ENCODE assay signal across 14 mouse cellular contexts in the genomic region with DNA sequence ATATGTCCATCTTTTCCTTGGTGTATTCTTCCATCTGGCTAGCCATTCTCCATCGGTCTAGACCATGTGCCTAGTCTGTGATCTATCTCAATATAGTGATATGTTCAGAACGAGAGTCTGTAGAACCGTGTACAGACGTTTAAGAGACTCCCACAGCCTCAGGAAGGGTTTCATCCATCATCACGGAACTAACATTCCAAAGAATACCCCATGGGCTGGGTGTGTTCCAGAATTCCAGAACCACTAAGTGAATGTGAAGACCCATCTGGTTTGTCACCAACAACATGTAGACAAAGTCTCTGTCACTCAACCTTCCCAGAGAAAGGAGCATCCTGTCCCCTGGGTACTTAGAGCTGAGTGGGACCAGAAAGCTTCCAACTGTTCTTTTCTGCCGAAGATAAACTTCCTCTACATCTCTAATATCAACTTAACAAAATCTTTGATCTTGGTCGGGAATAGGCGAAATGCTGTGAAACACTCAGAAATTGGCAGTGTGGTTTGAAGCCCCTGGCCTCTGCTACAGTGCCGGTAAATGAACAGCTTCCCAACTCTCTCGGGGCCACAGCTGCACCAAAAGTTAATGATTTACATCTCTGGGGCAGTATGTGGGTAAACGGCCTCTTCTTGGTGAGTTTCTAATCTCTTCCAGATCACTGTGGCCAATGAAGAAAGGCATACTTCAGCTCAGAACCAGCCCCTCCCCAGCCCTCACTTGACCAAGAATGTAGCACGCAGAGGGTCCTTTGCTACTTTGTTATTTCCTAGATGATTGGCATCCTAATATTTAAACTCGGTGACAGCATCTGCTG.
DNase-seq lines count a peak whose midpoint lies in the region; ATAC-seq and TF ChIP-seq lines count a peak whose summit lies in the region.
"Had no signal": no experiment of that assay in that cellular context is flagged by ENCODE, and none has a peak within 500 bp of the region (broad histone marks: within the 10 kb centered on the region; RNA-seq: fewer than 3 reads in every experiment).

No protein-coding gene starts in this region.

- H3K9me3 ChIP-seq in intestine, postnatal 0 days (ENCODE audit: control insufficient read depth), result no peaks in the 10 kb centered on the region
- H3K9me3 ChIP-seq in liver, embryonic 13.5 days (replicated peaks), result no peaks in the 10 kb centered on the region
- H3K9me3 ChIP-seq in limb, embryonic 10.5 days (replicated peaks), result no peaks in the 10 kb centered on the region
- H3K9me3 ChIP-seq in hindbrain, embryonic 14.5 days (ENCODE audit: control insufficient read depth, low read length), result no peaks in the 10 kb centered on the region
- H3K9me3 ChIP-seq: hindbrain, embryonic 13.5 days had no signal

- no peak overlapping the region for H3K4me3 ChIP-seq in kidney, adult 2 months (ENCODE audit: insufficient read depth, low read depth, low read length)
- H3K4me3 ChIP-seq in intestine, postnatal 0 days (ENCODE audit: low read depth, low read length), result no peak overlapping the region
- no peak overlapping the region for H3K4me3 ChIP-seq in liver, embryonic 13.5 days (replicated peaks)
- H3K4me3 ChIP-seq in limb, embryonic 10.5 days, result no peak overlapping the region
- H3K4me3 ChIP-seq in hindbrain, embryonic 14.5 days (replicated peaks; ENCODE audit: low read length), result no peak overlapping the region
- H3K4me3 ChIP-seq: hindbrain, embryonic 13.5 days had no signal

- no peak overlapping the region for H3K9ac ChIP-seq in intestine, postnatal 0 days (ENCODE audit: low read depth, low read length)
- H3K9ac ChIP-seq in liver, embryonic 13.5 days, result no peak overlapping the region
- H3K9ac ChIP-seq in hindbrain, embryonic 14.5 days, result no peak overlapping the region
- H3K9ac ChIP-seq: hindbrain, embryonic 13.5 days had no signal

- TF ChIP-seq CTCF in kidney, adult 2 months (conservative IDR thresholded peaks at IDR 0.05; ENCODE audit: insufficient read depth, insufficient read length, low read depth, low read length), result no peak
- TF ChIP-seq CTCF in intestine, postnatal 0 days (IDR thresholded peaks at IDR 0.05; ENCODE audit: low read depth), result no peak

- DNase-seq in kidney, adult 2 months, result peak; percentile 76
- no peak for DNase-seq in kidney, postnatal 10 days
- no peak for DNase-seq in liver, embryonic 13.5 days
- peak; percentile 72 for DNase-seq in lung, postnatal 36 days
- DNase-seq in limb, embryonic 10.5 days (ENCODE audit: low spot score), result no peak
- no peak for DNase-seq in hindbrain, embryonic 14.5 days (ENCODE audit: low spot score)
- DNase-seq in layer of hippocampus, adult 8-10 months (ENCODE audit: low spot score in 2 of 2), result no peak
- DNase-seq: adrenal gland, postnatal 25 days; cerebellum, postnatal 14 days; heart, adult 11 months; right cerebral cortex, postnatal 4 days had no signal

- H3K36me3 ChIP-seq in kidney, adult 2 months (ENCODE audit: control insufficient read depth, insufficient read depth, low read length), result no peaks in the 10 kb centered on the region
- peaks cover 3% of the 10 kb centered on the region; the same call in 1 of the 2 replicates for H3K36me3 ChIP-seq in intestine, postnatal 0 days (ENCODE audit: control insufficient read depth, insufficient read depth)
- H3K36me3 ChIP-seq in liver, embryonic 13.5 days, result no peaks in the 10 kb centered on the region
- H3K36me3 ChIP-seq in limb, embryonic 10.5 days, result no peaks in the 10 kb centered on the region
- no peaks in the 10 kb centered on the region for H3K36me3 ChIP-seq in hindbrain, embryonic 14.5 days (replicated peaks; ENCODE audit: control insufficient read depth, insufficient read depth)
- H3K36me3 ChIP-seq: hindbrain, embryonic 13.5 days had no signal

- H3K27ac ChIP-seq in kidney, adult 2 months (ENCODE audit: insufficient read depth, low read depth, low read length), result no peak overlapping the region
- H3K27ac ChIP-seq in intestine, postnatal 0 days (ENCODE audit: low read depth, low read length), result 0 out of 2 replicates have a peak overlapping the region, but pooled peaks have one; percentile 5
- 0 out of 2 replicates have a peak overlapping the region, but pooled peaks have one; percentile 13 for H3K27ac ChIP-seq in liver, embryonic 13.5 days
- no peak overlapping the region for H3K27ac ChIP-seq in limb, embryonic 10.5 days
- no peak overlapping the region for H3K27ac ChIP-seq in hindbrain, embryonic 14.5 days
- H3K27ac ChIP-seq: hindbrain, embryonic 13.5 days had no signal

- WGBS in kidney, adult 2 months, result 43% methylated on average over 13 of the region's 13 CpGs
- WGBS in intestine, postnatal 0 days, result 34% methylated on average over 13 of the region's 13 CpGs
- WGBS in liver, embryonic 13.5 days (ENCODE audit: insufficient replicate concordance), result 24% methylated on average over 13 of the region's 13 CpGs
- 71% methylated on average over 13 of the region's 13 CpGs for WGBS in limb, embryonic 10.5 days
- WGBS in hindbrain, embryonic 14.5 days, result 73% methylated on average over 13 of the region's 13 CpGs

- no peak for TF ChIP-seq POLR2A in kidney, adult 2 months (IDR thresholded peaks at IDR 0.05; ENCODE audit: low read depth, low read length)

- peak overlapping the region; percentile 30 for H3K4me2 ChIP-seq in intestine, postnatal 0 days (replicated peaks; ENCODE audit: low read depth)
- H3K4me2 ChIP-seq in liver, embryonic 13.5 days, result peak overlapping the region; percentile 3; the same call in 1 of the 2 replicates
- H3K4me2 ChIP-seq in hindbrain, embryonic 14.5 days (replicated peaks), result no peak overlapping the region
- H3K4me2 ChIP-seq: hindbrain, embryonic 13.5 days had no signal

- ATAC-seq in intestine, postnatal 0 days, result peak; percentile 67; the same call in 1 of the 2 replicates
- ATAC-seq in liver, embryonic 13.5 days (ENCODE audit: low read depth), result no peak
- no peak for ATAC-seq in hindbrain, embryonic 14.5 days (ENCODE audit: low FRiP score)
- ATAC-seq: midbrain, embryonic 16.5 days had no signal

- peaks cover 5% of the 10 kb centered on the region; the same call in 1 of the 2 replicates for H3K4me1 ChIP-seq in kidney, adult 2 months (ENCODE audit: control insufficient read depth, insufficient read depth, low read length)
- H3K4me1 ChIP-seq in intestine, postnatal 0 days (replicated peaks; ENCODE audit: control insufficient read depth, insufficient read depth, low read length), result peaks cover 14% of the 10 kb centered on the region; the same call in 1 of the 2 replicates
- H3K4me1 ChIP-seq in liver, embryonic 13.5 days (replicated peaks), result peaks cover 69% of the 10 kb centered on the region
- peaks cover 13% of the 10 kb centered on the region for H3K4me1 ChIP-seq in limb, embryonic 10.5 days
- no peaks in the 10 kb centered on the region for H3K4me1 ChIP-seq in hindbrain, embryonic 14.5 days (replicated peaks; ENCODE audit: control insufficient read depth, insufficient read depth, low read length)

- no peaks in the 10 kb centered on the region for H3K27me3 ChIP-seq in kidney, adult 2 months (replicated peaks; ENCODE audit: control insufficient read depth, insufficient read depth, low read length)
- no peaks in the 10 kb centered on the region for H3K27me3 ChIP-seq in intestine, postnatal 0 days (replicated peaks; ENCODE audit: control insufficient read depth, insufficient read depth, low read length)
- no peaks in the 10 kb centered on the region for H3K27me3 ChIP-seq in liver, embryonic 13.5 days
- H3K27me3 ChIP-seq in limb, embryonic 10.5 days (ENCODE audit: low read depth, poor library complexity, severe bottlenecking), result no peaks in the 10 kb centered on the region
- no peaks in the 10 kb centered on the region for H3K27me3 ChIP-seq in hindbrain, embryonic 14.5 days (ENCODE audit: control insufficient read depth, insufficient read depth, low read length)
- H3K27me3 ChIP-seq: hindbrain, embryonic 13.5 days had no signal

Comparison
In these comparisons a context has a peak if more than half of its experiments do, and no peak if none do; other contexts are left out.
1. DNase-seq: peak in kidney, adult 2 months (single experiment) and lung, postnatal 36 days (single experiment); none in kidney, postnatal 10 days (single experiment), liver, embryonic 13.5 days (single experiment), limb, embryonic 10.5 days (single experiment), hindbrain, embryonic 14.5 days (single experiment) and layer of hippocampus, adult 8-10 months (0 of 2).
2. H3K27ac ChIP-seq: peak in intestine, postnatal 0 days (single experiment) and liver, embryonic 13.5 days (single experiment); none in kidney, adult 2 months (single experiment), limb, embryonic 10.5 days (single experiment) and hindbrain, embryonic 14.5 days (single experiment).